Mouse (Mus musculus) ES-Bruce4 (cell line): ENCODE results near the gene Gcgr.

Experiments used
- CTCF ChIP-seq: IDR thresholded peaks from one replicate; pipeline ENCODE4 v1.8.1; 2011; ENCODE audit warnings: low read depth, low read length
- EP300 ChIP-seq: IDR thresholded peaks from 2 replicates; pipeline ENCODE4 v1.6.1; 2011; ENCODE audit warnings: low read depth, low read length; ENCODE audit not compliant: insufficient read depth
- POLR2A ChIP-seq: IDR thresholded peaks from one replicate; pipeline ENCODE4 v1.8.1; 2011; ENCODE audit warnings: low read length; ENCODE audit not compliant: insufficient read depth

DNA sequence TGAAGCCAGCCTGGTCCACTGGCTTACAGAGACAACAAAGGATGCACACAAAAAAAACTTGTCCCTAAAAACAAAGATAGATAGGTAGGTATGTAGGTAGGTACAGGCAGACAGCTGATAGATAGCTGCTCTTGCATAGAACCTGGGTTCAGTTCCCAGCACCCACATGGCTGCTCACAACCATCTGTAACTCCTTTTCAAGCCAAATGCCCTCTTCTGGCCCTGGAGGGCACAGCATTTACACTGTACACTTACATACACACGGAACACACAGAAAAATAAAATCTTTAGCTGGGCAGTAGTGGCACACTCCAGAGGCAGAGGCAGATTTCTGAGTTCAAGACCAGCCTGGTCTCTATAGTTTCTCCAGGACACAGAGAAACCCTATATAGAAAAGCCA is 53.4 kb downstream of the Gcgr start:
- TF ChIP-seq CTCF (no peak), POLR2A (no peak), EP300 (no peak)
